Mouse (Mus musculus): ENCODE data around the gene Snx29.

DNA sequence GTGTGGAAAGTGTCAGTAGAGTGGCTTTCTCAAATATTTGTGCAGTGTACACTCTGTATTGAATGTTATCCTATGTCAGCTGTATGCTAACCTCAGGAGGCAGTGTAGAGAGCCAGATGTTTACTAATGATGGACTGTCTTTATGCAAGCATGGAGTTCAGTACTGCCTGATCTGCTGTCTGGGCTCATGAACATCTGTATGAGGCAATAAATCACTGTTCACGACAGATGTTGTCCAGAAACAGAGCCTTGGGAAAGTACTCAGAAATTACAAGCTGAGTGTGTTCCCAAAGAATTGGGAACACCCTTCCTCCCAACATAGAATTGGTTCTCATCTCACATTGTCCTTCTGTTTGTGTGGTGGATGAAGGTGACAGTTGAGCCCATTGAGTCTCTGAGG, 121.9 kb downstream of the Snx29 start:
- TF ChIP-seq POLR2A (IDR thresholded peaks at IDR 0.05; ENCODE audit: borderline replicate concordance, insufficient read depth, low read length) (no peak), CTCF (IDR thresholded peaks at IDR 0.05; ENCODE audit: borderline replicate concordance, insufficient read depth, low read depth, low read length) (no peak)
